Mouse (Mus musculus): ENCODE measurements around the gene Tob1. TPM values are rescaled to one million over a fixed set of nuclear protein-coding genes. Genes with fewer than 3 reads are reported as not detected.

The Tob1 gene
- polyA plus RNA-seq, 1 experiment from 2014 or later, result 33.1 TPM

DNA sequence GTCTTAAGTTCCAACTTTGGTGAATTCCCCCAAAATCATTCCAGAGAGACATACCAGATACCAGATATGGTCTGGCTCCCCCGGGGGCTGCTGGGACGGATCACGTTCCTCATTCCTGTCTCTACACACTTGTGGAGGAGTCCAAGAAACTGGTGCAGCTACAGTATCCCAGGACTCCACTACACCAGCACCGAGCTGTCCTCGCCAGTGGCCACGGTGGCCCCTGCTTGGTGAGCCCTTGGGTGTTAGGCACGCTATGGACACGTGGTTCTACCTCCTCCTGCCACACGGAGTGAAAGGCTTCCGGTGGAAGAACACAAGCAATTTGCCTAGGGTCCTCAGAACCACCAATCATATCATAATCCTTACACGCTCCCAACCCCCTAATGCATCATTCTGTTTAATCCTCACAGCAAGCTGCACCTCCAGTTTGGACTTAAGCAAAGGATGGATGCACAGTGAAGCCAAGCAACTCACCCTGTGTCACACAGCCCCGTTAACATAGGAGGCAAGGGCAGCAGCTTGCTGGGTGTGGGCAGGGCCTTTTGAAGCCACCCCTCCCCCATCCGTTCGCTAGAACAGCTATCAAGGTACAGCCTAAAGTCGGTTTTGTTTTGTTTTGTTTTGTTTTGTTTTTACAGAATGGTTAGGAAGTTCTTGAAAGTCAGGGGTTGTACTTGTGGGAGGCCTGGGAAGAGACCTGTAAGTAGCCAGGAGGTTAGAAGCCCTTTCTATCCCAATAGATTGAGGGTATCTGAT lies 32.3 kb downstream of the Tob1 start:
- no peaks in the 10 kb centered on the region for H3K36me3 ChIP-seq (ENCODE audit: control insufficient read depth, insufficient read depth, low read length)
- H3K9ac ChIP-seq (ENCODE audit: low read length), result no peak overlapping the region
- no peak overlapping the region; the same call in 1 of the 2 replicates for H3K4me3 ChIP-seq (ENCODE audit: low read depth, low read length)
- no peaks in the 10 kb centered on the region; the same call in 1 of the 2 replicates for H3K27me3 ChIP-seq (ENCODE audit: control insufficient read depth, insufficient read depth, low read length)
- ATAC-seq (ENCODE audit: low FRiP score) (no peak), DNase-seq (ENCODE audit: low spot score, missing footprints) (peak; percentile 87)
- WGBS, result 35% methylated on average over 15 of the region's 15 CpGs
- H3K9me3 ChIP-seq (ENCODE audit: control insufficient read depth, low read length), result no peaks in the 10 kb centered on the region
- peak overlapping the region; percentile 46 for H3K4me2 ChIP-seq
- H3K27ac ChIP-seq (ENCODE audit: low read depth, low read length), result no peak overlapping the region
- H3K4me1 ChIP-seq (ENCODE audit: control insufficient read depth, insufficient read depth, low read length), result peaks cover 20% of the 10 kb centered on the region

DNA sequence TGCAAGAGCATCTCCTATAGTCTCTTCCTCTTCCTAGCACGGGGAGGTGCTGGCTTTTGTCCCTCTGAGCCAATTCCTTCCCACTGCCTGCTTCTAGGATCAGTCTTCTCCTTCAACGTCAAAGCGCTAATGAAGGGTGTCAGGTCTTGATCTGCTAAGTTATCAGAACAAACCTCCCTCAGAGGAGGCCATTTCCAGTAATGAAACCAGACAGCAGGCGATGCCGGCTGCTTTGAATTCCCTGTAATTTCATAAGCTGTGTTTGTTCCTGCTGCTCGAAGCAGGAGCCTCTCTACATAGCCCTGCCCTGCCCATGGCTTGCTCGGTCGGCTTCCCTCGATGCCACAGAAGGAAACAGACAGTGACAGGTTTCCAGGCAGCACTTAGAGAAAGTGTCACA lies 33.1 kb downstream of the Tob1 start:
- Histone ChIP-seq H3K9ac (ENCODE audit: low read length) (no peak overlapping the region), H3K4me1 (ENCODE audit: control insufficient read depth, insufficient read depth, low read length) (peaks cover 20% of the 10 kb centered on the region), H3K4me2 (no peak overlapping the region), H3K27me3 (ENCODE audit: control insufficient read depth, insufficient read depth, low read length) (no peaks in the 10 kb centered on the region; the same call in 1 of the 2 replicates), H3K4me3 (ENCODE audit: low read depth, low read length) (no peak overlapping the region), H3K9me3 (ENCODE audit: control insufficient read depth, low read length) (no peaks in the 10 kb centered on the region), H3K36me3 (ENCODE audit: control insufficient read depth, insufficient read depth, low read length) (no peaks in the 10 kb centered on the region), H3K27ac (ENCODE audit: low read depth, low read length) (no peak overlapping the region)
- ATAC-seq (ENCODE audit: low FRiP score) (no peak), DNase-seq (ENCODE audit: low spot score, missing footprints) (no peak)
- WGBS, result 63% methylated on average over 9 of the region's 9 CpGs

DNA sequence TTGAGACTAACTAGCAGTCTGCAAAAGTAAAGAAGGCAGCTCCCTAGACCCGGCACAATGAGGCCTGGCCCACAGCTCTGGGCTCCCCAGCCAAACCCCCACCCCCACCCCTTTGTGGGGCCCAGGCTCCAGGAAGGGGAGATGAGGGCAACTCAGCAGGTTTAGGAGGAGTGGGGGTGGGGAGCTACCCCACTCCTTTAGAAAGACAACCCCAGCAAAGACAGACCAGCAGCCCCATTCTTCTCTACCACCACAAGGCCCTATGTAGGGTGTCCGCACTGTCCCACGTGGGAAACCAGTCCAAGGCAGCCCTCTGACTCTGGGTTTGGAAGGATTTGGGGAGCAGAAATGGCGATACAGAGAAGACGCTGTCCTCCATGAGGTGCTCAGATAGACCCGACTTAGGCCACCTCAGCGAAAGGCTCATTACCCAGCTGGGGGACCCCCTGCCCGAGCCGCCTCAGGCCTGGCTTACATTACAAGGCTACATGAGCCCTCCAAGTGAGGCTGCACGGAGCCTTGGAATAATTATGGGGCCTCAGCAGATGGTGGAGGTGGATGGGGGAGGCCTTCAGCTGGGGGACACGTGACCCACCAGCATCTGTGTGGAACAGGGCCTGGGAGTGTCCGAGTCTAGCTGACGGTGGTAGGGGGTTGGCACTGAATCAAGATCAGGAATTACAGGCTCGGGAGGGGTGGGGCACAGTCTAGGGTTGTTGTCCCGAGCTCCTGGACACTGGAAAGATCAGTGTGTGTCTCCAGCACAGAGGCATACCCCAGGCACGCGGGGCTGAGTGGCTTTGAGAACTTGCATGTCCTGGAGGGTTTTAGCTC lies 34.9 kb downstream of the Tob1 start, which contains the start of gene Wfikkn2:
Wfikkn2 (minus strand) TSS at position 51 of the 834 bp plus-strand sequence.
- Histone ChIP-seq H3K4me2 (no peak within 1 kb of the TSS), H3K9me3 (ENCODE audit: control insufficient read depth, low read length) (no peaks in the 10 kb centered on the region), H3K27me3 (ENCODE audit: control insufficient read depth, insufficient read depth, low read length) (no peaks in the 10 kb centered on the region; the same call in 1 of the 2 replicates), H3K4me3 (ENCODE audit: low read depth, low read length) (no peak within 1 kb of the TSS), H3K9ac (ENCODE audit: low read length) (no peak within 1 kb of the TSS), H3K36me3 (ENCODE audit: control insufficient read depth, insufficient read depth, low read length) (no peaks in the 10 kb centered on the region), H3K27ac (ENCODE audit: low read depth, low read length) (no peak within 1 kb of the TSS; the same call in 1 of the 2 replicates), H3K4me1 (ENCODE audit: control insufficient read depth, insufficient read depth, low read length) (peaks cover 13% of the 10 kb centered on the region)
- 57% methylated on average over 17 of the region's 17 CpGs for WGBS
- ATAC-seq (ENCODE audit: low FRiP score) (peak; percentile 82), DNase-seq (ENCODE audit: low spot score, missing footprints) (no peak)

DNA sequence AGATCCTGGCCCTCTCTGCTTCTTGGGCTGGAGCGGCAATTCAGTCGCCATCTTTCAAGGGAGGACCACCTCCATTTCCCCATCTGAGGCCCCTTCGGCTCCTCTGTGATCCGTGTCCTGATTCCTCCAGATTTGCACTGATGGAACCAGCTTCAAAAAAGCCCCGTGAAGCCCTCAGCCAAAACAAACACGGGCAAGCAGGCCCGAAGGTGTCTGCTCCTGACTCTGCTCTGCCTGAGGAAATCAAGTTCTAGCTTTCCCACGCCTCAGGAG lies 35.5 kb downstream of the Tob1 start:
- Histone ChIP-seq H3K9me3 (ENCODE audit: control insufficient read depth, low read length) (no peaks in the 10 kb centered on the region), H3K36me3 (ENCODE audit: control insufficient read depth, insufficient read depth, low read length) (no peaks in the 10 kb centered on the region), H3K4me2 (no peak overlapping the region), H3K9ac (ENCODE audit: low read length) (no peak overlapping the region), H3K27ac (ENCODE audit: low read depth, low read length) (no peak overlapping the region), H3K4me1 (ENCODE audit: control insufficient read depth, insufficient read depth, low read length) (peaks cover 13% of the 10 kb centered on the region), H3K27me3 (ENCODE audit: control insufficient read depth, insufficient read depth, low read length) (no peaks in the 10 kb centered on the region; the same call in 1 of the 2 replicates), H3K4me3 (ENCODE audit: low read depth, low read length) (no peak overlapping the region)
- WGBS, result 71% methylated on average over 8 of the region's 8 CpGs
- peak; percentile 89 for DNase-seq (ENCODE audit: low spot score, missing footprints)
- no peak for ATAC-seq (ENCODE audit: low FRiP score)

DNA sequence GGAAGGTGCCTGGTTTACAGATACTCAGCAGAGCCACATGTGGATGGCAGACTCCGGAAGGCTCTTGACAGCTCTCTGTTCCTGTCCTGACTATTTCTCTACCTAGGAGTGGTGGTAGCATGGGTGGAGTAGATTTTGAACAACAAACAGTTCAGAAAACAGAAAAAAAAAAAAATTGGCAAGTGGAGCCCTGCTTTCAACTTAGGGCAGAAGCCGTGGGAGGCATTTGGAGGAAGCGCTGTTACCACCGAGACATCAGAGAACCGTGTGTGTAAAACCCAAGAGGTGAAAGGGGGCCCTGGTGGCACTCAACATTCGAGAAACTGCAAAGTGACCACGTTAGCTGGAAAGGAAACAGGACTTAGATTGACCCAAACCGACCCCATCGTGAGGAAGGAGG lies 41.9 kb downstream of the Tob1 start:
- no peak overlapping the region for H3K4me2 ChIP-seq
- no peaks in the 10 kb centered on the region for H3K36me3 ChIP-seq (ENCODE audit: control insufficient read depth, insufficient read depth, low read length)
- H3K4me3 ChIP-seq (ENCODE audit: low read depth, low read length), result no peak overlapping the region
- H3K27ac ChIP-seq (ENCODE audit: low read depth, low read length), result no peak overlapping the region
- no peaks in the 10 kb centered on the region for H3K27me3 ChIP-seq (ENCODE audit: control insufficient read depth, insufficient read depth, low read length)
- DNase-seq (ENCODE audit: low spot score, missing footprints) (no peak), ATAC-seq (ENCODE audit: low FRiP score) (no peak)
- no peaks in the 10 kb centered on the region for H3K4me1 ChIP-seq (ENCODE audit: control insufficient read depth, insufficient read depth, low read length)
- H3K9ac ChIP-seq (ENCODE audit: low read length), result no peak overlapping the region
- 89% methylated on average over 9 of the region's 9 CpGs for WGBS
- H3K9me3 ChIP-seq (ENCODE audit: control insufficient read depth, low read length), result no peaks in the 10 kb centered on the region

DNA sequence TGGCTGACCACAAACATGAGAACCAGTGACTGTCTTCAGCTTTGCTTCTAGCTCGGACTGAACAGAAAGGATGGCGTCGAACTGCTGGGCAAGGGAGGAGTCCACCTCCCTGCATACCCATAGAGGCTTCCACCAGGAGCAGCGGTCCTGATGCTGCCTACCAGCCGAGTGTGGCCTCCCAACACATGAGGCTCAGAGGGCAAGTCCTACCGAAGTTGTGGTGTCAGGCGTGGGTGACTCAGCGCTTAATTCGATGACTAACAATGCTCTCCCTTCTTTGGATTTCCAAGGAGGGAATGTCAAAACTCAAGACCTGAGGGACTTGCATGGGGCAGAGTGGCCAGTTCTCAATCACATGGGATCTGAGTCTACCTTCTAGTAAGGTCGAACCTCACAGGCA lies 42.4 kb downstream of the Tob1 start:
- H3K27ac ChIP-seq (ENCODE audit: low read depth, low read length), result no peak overlapping the region
- H3K27me3 ChIP-seq (ENCODE audit: control insufficient read depth, insufficient read depth, low read length), result no peaks in the 10 kb centered on the region
- H3K36me3 ChIP-seq (ENCODE audit: control insufficient read depth, insufficient read depth, low read length), result no peaks in the 10 kb centered on the region
- 90% methylated on average over 10 of the region's 10 CpGs for WGBS
- no peaks in the 10 kb centered on the region for H3K4me1 ChIP-seq (ENCODE audit: control insufficient read depth, insufficient read depth, low read length)
- DNase-seq (ENCODE audit: low spot score, missing footprints), result no peak
- no peak overlapping the region for H3K9ac ChIP-seq (ENCODE audit: low read length)
- ATAC-seq (ENCODE audit: low FRiP score), result no peak
- H3K4me3 ChIP-seq (ENCODE audit: low read depth, low read length), result no peak overlapping the region
- H3K4me2 ChIP-seq, result no peak overlapping the region
- H3K9me3 ChIP-seq (ENCODE audit: control insufficient read depth, low read length), result no peaks in the 10 kb centered on the region

DNA sequence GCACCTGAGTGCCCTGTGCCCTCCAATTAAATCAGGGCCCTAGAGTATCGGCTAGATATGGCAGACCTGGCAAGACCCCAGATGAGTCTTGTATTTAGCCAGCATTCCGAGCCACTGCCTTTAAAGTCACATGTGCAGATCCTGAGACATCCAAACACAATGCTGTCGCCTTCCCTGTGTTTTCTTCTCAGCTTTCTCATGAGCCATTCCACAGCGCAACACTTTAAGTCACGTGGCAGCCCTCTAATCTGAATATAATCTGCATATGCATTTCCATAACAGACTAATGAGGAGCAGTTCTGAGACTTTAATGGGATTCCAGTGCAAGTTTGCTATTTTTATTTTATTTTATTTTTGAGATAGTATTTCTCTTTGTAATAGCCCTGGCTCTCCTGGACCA lies 44.5 kb downstream of the Tob1 start:
- Histone ChIP-seq H3K9me3 (ENCODE audit: control insufficient read depth, low read length) (no peaks in the 10 kb centered on the region), H3K27me3 (ENCODE audit: control insufficient read depth, insufficient read depth, low read length) (no peaks in the 10 kb centered on the region), H3K4me3 (ENCODE audit: low read depth, low read length) (no peak overlapping the region), H3K27ac (ENCODE audit: low read depth, low read length) (no peak overlapping the region), H3K9ac (ENCODE audit: low read length) (no peak overlapping the region), H3K4me2 (no peak overlapping the region), H3K36me3 (ENCODE audit: control insufficient read depth, insufficient read depth, low read length) (no peaks in the 10 kb centered on the region), H3K4me1 (ENCODE audit: control insufficient read depth, insufficient read depth, low read length) (no peaks in the 10 kb centered on the region)
- no peak for ATAC-seq (ENCODE audit: low FRiP score)
- DNase-seq (ENCODE audit: low spot score, missing footprints), result no peak
- WGBS, result 71% methylated on average over 5 of the region's 5 CpGs

DNA sequence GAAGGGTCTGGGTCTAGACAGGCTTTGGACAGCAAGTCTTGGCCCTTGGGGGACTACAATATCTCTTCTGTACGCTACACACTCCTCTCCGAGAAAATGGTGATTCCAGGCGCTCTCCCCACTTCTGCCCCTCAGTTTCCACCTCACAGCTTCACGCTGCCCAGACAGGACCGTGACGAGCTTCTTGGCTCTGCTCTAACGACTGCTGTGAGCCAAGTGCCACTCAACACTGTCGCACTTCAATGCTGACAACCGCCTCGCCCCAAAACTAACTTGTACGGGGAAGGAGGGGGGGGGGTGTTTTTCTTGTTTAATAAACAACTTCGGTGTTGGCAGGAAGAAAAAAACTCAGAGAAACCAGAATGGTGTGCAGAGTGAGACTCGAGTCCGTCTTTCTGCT lies 46.7 kb downstream of the Tob1 start:
- no peak overlapping the region for H3K4me2 ChIP-seq
- DNase-seq (ENCODE audit: low spot score, missing footprints), result no peak

DNA sequence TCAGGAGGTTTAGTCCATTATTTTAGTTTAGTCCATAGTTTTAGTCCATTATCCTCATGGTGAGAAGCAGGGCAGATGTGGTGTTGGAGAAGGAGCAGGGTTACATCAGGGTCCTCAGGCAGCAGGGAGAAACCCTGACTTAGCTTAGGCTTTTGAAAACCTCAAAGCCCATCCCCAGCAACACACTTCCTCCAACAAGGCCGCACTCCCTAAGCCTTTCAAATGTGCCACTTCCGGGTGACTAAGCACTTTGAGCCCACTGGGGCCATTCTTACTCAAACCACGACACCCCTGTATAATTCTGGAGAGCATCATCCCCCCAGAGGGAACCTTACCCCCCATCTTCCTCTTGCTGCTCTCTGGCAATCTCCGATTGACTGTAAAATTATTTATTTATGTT lies 48.6 kb downstream of the Tob1 start:
- no peak overlapping the region for H3K27ac ChIP-seq (ENCODE audit: low read depth, low read length)
- H3K36me3 ChIP-seq (ENCODE audit: control insufficient read depth, insufficient read depth, low read length), result no peaks in the 10 kb centered on the region
- 65% methylated on average over 4 of the region's 4 CpGs for WGBS
- no peaks in the 10 kb centered on the region for H3K4me1 ChIP-seq (ENCODE audit: control insufficient read depth, insufficient read depth, low read length)
- no peak for ATAC-seq (ENCODE audit: low FRiP score)
- no peak overlapping the region for H3K4me3 ChIP-seq (ENCODE audit: low read depth, low read length)
- no peak overlapping the region for H3K9ac ChIP-seq (ENCODE audit: low read length)
- DNase-seq (ENCODE audit: low spot score, missing footprints), result no peak
- no peaks in the 10 kb centered on the region for H3K9me3 ChIP-seq (ENCODE audit: control insufficient read depth, low read length)
- no peak overlapping the region for H3K4me2 ChIP-seq
- H3K27me3 ChIP-seq (ENCODE audit: control insufficient read depth, insufficient read depth, low read length), result no peaks in the 10 kb centered on the region

More for the DNA sequence above, 46.7 kb downstream of the Tob1 start:
- no peak overlapping the region for H3K27ac ChIP-seq (ENCODE audit: low read depth, low read length)
- H3K4me1 ChIP-seq (ENCODE audit: control insufficient read depth, insufficient read depth, low read length), result no peaks in the 10 kb centered on the region
- no peaks in the 10 kb centered on the region for H3K9me3 ChIP-seq (ENCODE audit: control insufficient read depth, low read length)
- ATAC-seq (ENCODE audit: low FRiP score), result no peak
- no peak overlapping the region for H3K4me3 ChIP-seq (ENCODE audit: low read depth, low read length)
- H3K9ac ChIP-seq (ENCODE audit: low read length), result no peak overlapping the region
- no peaks in the 10 kb centered on the region for H3K36me3 ChIP-seq (ENCODE audit: control insufficient read depth, insufficient read depth, low read length)
- 84% methylated on average over 14 of the region's 14 CpGs for WGBS
- no peaks in the 10 kb centered on the region for H3K27me3 ChIP-seq (ENCODE audit: control insufficient read depth, insufficient read depth, low read length)

All from midbrain, embryonic 11.5 days (tissue).